Mouse (Mus musculus): Measurements from ENCODE around the gene Gsk3a.

DNA sequence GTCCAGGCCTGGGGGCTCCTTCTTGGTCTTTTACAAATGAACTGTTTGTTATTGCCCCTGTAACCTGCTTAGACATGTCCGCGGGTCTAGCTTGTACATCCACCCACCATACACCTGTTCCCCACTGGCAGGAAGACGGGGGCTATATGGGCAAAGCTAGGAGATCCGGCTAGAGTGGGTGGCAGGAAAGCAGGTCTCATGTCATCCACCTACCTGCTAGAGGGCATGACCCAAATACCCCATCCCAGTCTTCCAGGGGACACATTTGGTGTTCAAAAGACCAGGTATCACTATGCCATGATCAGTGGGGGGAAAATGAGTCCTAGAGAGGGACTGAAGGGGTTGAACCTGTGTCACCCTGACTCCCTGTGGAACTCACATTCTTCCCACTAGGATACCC lies 39.8 kb upstream of the Gsk3a start:
- no peak for TF ChIP-seq CTCF (IDR thresholded peaks at IDR 0.05; ENCODE audit: borderline replicate concordance, control insufficient read depth, extremely low read depth, insufficient read depth, low read length, poor library complexity)
- no peak for TF ChIP-seq POLR2A (IDR thresholded peaks at IDR 0.05; ENCODE audit: control insufficient read depth, extremely low read depth, insufficient read depth, low read length, poor library complexity)

Measured in thymus, adult 2 months (tissue).